8 mouse cellular contexts compared by ENCODE assay signal in the genomic region with DNA sequence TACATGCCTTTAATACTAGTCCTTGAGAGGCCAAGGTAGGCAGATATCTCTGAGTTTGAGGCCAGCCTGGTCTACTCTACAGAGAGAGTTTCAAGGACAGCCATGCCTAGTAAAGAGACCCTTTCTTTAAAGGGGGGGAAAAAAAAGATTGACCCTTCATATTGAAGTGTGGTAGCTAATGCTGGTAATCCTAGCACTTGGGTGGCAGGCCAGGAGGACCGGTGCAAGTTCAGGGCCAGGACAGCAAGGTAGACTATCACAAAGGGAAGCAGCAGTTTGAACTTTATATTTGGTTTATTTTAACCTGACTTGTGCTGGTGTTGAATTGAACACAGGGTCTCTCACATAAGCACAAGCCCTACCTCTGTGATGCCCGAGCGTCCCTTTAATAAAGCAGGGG. TPM values are rescaled to one million over a fixed set of nuclear protein-coding genes. Genes with fewer than 3 reads are reported as not detected.
A peak's percentile ranks its signal among the peaks of the same experiment; 100 is the strongest.
DNase-seq lines count a peak whose midpoint lies in the region; ATAC-seq and TF ChIP-seq lines count a peak whose summit lies in the region.

No protein-coding gene starts in this region.

- no peak for ATAC-seq in heart, embryonic 16.5 days (replicated peaks; ENCODE audit: extremely low read depth, insufficient read depth, low FRiP score)
- ATAC-seq in liver, embryonic 14.5 days (ENCODE audit: insufficient read depth): no peak

- H3K4me1 ChIP-seq in MEL (ENCODE audit: control insufficient read depth in 1 of 2, insufficient read depth in 2 of 2, low read length in 2 of 2): peaks cover 3 to 9% of the 10 kb centered on the region in 2 experiments
- peaks cover 14% of the 10 kb centered on the region for H3K4me1 ChIP-seq in heart, embryonic 16.5 days (ENCODE audit: control insufficient read depth, insufficient read depth, low read length)
- peaks cover 12 to 15% of the 10 kb centered on the region in 2 experiments for H3K4me1 ChIP-seq in liver, embryonic 14.5 days (replicated peaks; ENCODE audit: control insufficient read depth in 2 of 2, insufficient read depth in 2 of 2, low read length in 1 of 2)

- TF ChIP-seq RAD21 in MEL (IDR thresholded peaks at IDR 0.05; ENCODE audit: low read depth, low read length): no peak

- peak overlapping the region in 1 of 2 experiments; percentile 22; a peak in 3 of 4 replicates for H3K4me3 ChIP-seq in MEL (ENCODE audit: control insufficient read depth in 1 of 2, insufficient read depth in 1 of 2, low read depth in 2 of 2, low read length in 2 of 2)
- peak overlapping the region; percentile 96 for H3K4me3 ChIP-seq in heart, embryonic 16.5 days (ENCODE audit: low read length)
- peak overlapping the region; percentile 11 to 100 for H3K4me3 ChIP-seq in liver, embryonic 14.5 days (ENCODE audit: insufficient read depth in 1 of 2, low read depth in 2 of 2, low read length in 2 of 2)

- intact Hi-C loops in heart, postnatal 14 days (cut with DNase I): no loop called here

- H3K27me3 ChIP-seq in MEL (ENCODE audit: control insufficient read depth in 1 of 2, insufficient read depth in 2 of 2, low read length in 2 of 2): no peaks in the 10 kb centered on the region
- no peaks in the 10 kb centered on the region for H3K27me3 ChIP-seq in heart, embryonic 16.5 days (ENCODE audit: control insufficient read depth, insufficient read depth, low read length)
- no peaks in the 10 kb centered on the region for H3K27me3 ChIP-seq in liver, embryonic 14.5 days (ENCODE audit: control insufficient read depth, insufficient read depth, low read length)

- peaks cover 41% of the 10 kb centered on the region for H3K79me2 ChIP-seq in MEL (ENCODE audit: control insufficient read depth, insufficient read depth, low read length, poor library complexity)

- TF ChIP-seq POLR2A in MEL (IDR thresholded peaks at IDR 0.05; ENCODE audit: control insufficient read depth in 1 of 2, insufficient read depth in 1 of 2, low read depth in 1 of 2, low read length in 2 of 2, poor library complexity in 1 of 2): no peak

- 81% methylated on average over 3 of the region's 3 CpGs for WGBS in heart, embryonic 16.5 days
- 91% methylated on average over 3 of the region's 3 CpGs for WGBS in liver, embryonic 14.5 days (ENCODE audit: insufficient replicate concordance)

- peak overlapping the region; percentile 73 for H3K4me2 ChIP-seq in heart, embryonic 16.5 days (ENCODE audit: low read depth, low read length)
- H3K4me2 ChIP-seq in liver, embryonic 14.5 days (ENCODE audit: low read depth): peak overlapping the region; percentile 87

- DNase-seq in heart, adult 11 months: peak; percentile 81
- no peak for DNase-seq in heart, postnatal 14 days
- no peak for DNase-seq in MEL (ENCODE audit: low read depth, low spot score)
- no peak for DNase-seq in liver, embryonic 14.5 days (ENCODE audit: low read depth in 3 of 3, low spot score in 3 of 3)
- DNase-seq in ovary, postnatal 36 days (ENCODE audit: low spot score): no peak
- no peak for DNase-seq in kidney, adult 9 months
- no peak for DNase-seq in ovary, postnatal 14 days (ENCODE audit: low spot score)

- no peak for TF ChIP-seq EP300 in MEL (IDR thresholded peaks at IDR 0.05; ENCODE audit: low read depth in 1 of 2, low read length in 2 of 2)
- no peak for TF ChIP-seq EP300 in liver, embryonic 14.5 days (IDR thresholded peaks at IDR 0.05; ENCODE audit: low read depth)

- peak overlapping the region; percentile 9; the same call in 1 of the 2 replicates for H3K9ac ChIP-seq in MEL (ENCODE audit: control insufficient read depth, low read depth, low read length, poor library complexity, severe bottlenecking)
- H3K9ac ChIP-seq in heart, embryonic 16.5 days (ENCODE audit: low read length): peak overlapping the region; percentile 48; the same call in 1 of the 2 replicates
- peak overlapping the region; percentile 99 for H3K9ac ChIP-seq in liver, embryonic 14.5 days (replicated peaks)

- TF ChIP-seq CTCF in MEL (IDR thresholded peaks at IDR 0.05 in 2 of 3, conservative IDR thresholded peaks at IDR 0.05 in 1 of 3; ENCODE audit: control insufficient read depth in 1 of 3, insufficient read depth in 1 of 3, low read depth in 2 of 3, low read length in 3 of 3, poor library complexity in 1 of 3, severe bottlenecking in 1 of 3): no peak
- no peak for TF ChIP-seq CTCF in liver, embryonic 14.5 days (IDR thresholded peaks at IDR 0.05; ENCODE audit: low read depth)

- no peak overlapping the region for H3K27ac ChIP-seq in MEL (ENCODE audit: control insufficient read depth, low read depth, low read length)
- no peak overlapping the region for H3K27ac ChIP-seq in heart, embryonic 16.5 days (ENCODE audit: low read length)
- no peak overlapping the region for H3K27ac ChIP-seq in liver, embryonic 14.5 days

- peaks cover 0 to 23% of the 10 kb centered on the region in 2 experiments; a peak in 2 of 4 replicates for H3K36me3 ChIP-seq in MEL (ENCODE audit: control insufficient read depth in 1 of 2, insufficient read depth in 2 of 2, low read length in 2 of 2)
- peaks cover 12% of the 10 kb centered on the region for H3K36me3 ChIP-seq in heart, embryonic 16.5 days (ENCODE audit: control insufficient read depth, insufficient read depth)
- peaks cover 17% of the 10 kb centered on the region for H3K36me3 ChIP-seq in liver, embryonic 14.5 days (replicated peaks; ENCODE audit: control insufficient read depth, insufficient read depth, low read depth)

- no peaks in the 10 kb centered on the region for H3K9me3 ChIP-seq in MEL (replicated peaks; ENCODE audit: insufficient read depth, low read length)
- no peaks in the 10 kb centered on the region for H3K9me3 ChIP-seq in heart, embryonic 16.5 days (replicated peaks; ENCODE audit: control insufficient read depth, low read length)
- H3K9me3 ChIP-seq in liver, embryonic 14.5 days (ENCODE audit: control insufficient read depth, low read length): no peaks in the 10 kb centered on the region

TF ChIP-seq in MEL, 35 proteins besides CTCF, POLR2A, EP300 and RAD21:
- TF ChIP-seq MAX (IDR thresholded peaks at IDR 0.05; ENCODE audit: low read length) (no peak), BHLHE40 (IDR thresholded peaks at IDR 0.05; ENCODE audit: borderline replicate concordance, low read depth, low read length) (no peak), TBP (IDR thresholded peaks at IDR 0.05; ENCODE audit: low read depth, low read length) (no peak), CHD2 (IDR thresholded peaks at IDR 0.05; ENCODE audit: low read length) (no peak), UBTF (IDR thresholded peaks at IDR 0.05; ENCODE audit: borderline replicate concordance, insufficient read depth, low read depth, low read length) (no peak), MYC (IDR thresholded peaks at IDR 0.05; ENCODE audit: low read depth, low read length) (no peak), CHD1 (IDR thresholded peaks at IDR 0.05; ENCODE audit: low read depth, low read length) (no peak), MYB (IDR thresholded peaks at IDR 0.05; ENCODE audit: low read depth, low read length) (no peak), TAL1 (IDR thresholded peaks at IDR 0.05; ENCODE audit: low read length) (no peak)

RNA-seq across cellular contexts. Expression of gene Ppm1d, which starts 2.3 kb away (rescaled TPM):
- 10 to 100 TPM; 11.6 to 11.8 TPM for total RNA-seq in heart, postnatal 14 days (2021)
- 13.3 and 14.9 TPM in 2 replicates for total RNA-seq in MEL (2012; rRNA removed)
- 10 to 100 TPM in 1 of 2 experiments, not detected in 1; 15.5 TPM for polyA plus RNA-seq in MEL (2012; ENCODE audit: insufficient read depth in 1 of 2, insufficient read length in 2 of 2, low read depth in 1 of 2, low replicate concordance in 2 of 2, missing spikeins in 1 of 2)
- 12.3 and 13.7 TPM in 2 replicates for polyA plus RNA-seq in heart, embryonic 16.5 days (2015; fragmentation: Nextera tagmentation; extraction: Ambion mirVana)
- polyA plus RNA-seq in liver, embryonic 14.5 days (2012; rRNA removed): 8.1 and 12.5 TPM in 2 replicates
- 21.9 and 23.5 TPM in 2 replicates for polyA plus RNA-seq in liver, embryonic 14.5 days (2014; fragmentation: Nextera tagmentation; extraction: Ambion mirVana)

RNA-seq across cellular contexts. Expression of gene Bcas3, which starts 39.6 kb away (rescaled TPM):
- total RNA-seq in heart, postnatal 14 days (2021): 10 to 100 TPM; 33.7 to 39.2 TPM
- 5.9 and 8.6 TPM in 2 replicates for total RNA-seq in MEL (2012; rRNA removed)
- polyA plus RNA-seq in MEL (2012; ENCODE audit: insufficient read depth in 1 of 2, insufficient read length in 2 of 2, low read depth in 1 of 2, low replicate concordance in 2 of 2, missing spikeins in 1 of 2): 10 to 100 TPM in 1 of 2 experiments, not detected in 1; 14.7 TPM
- polyA plus RNA-seq in heart, embryonic 16.5 days (2015; fragmentation: Nextera tagmentation; extraction: Ambion mirVana): 20.2 and 20.5 TPM in 2 replicates
- 6.9 and 7.2 TPM in 2 replicates for polyA plus RNA-seq in liver, embryonic 14.5 days (2012; rRNA removed)
- polyA plus RNA-seq in liver, embryonic 14.5 days (2014; fragmentation: Nextera tagmentation; extraction: Ambion mirVana): 16.9 and 17.5 TPM in 2 replicates

Comparison
In these comparisons a context has a peak if more than half of its experiments do, and no peak if none do; other contexts are left out.
1. H3K9ac ChIP-seq: peak in every context shown above with its lines; median percentile 99 in liver, embryonic 14.5 days; 48 in heart, embryonic 16.5 days; 9 in MEL.